ENCODE assay signal across 9 mouse cellular contexts in genomic region chr1:71651315-71651714, GRCm38 (mm10). TPM values are rescaled to one million over a fixed set of nuclear protein-coding genes. Genes with fewer than 3 reads are reported as not detected.
DNase-seq lines count a peak whose midpoint lies in the region; ATAC-seq lines count a peak whose summit lies in the region.
"Had no signal": no experiment of that assay in that cellular context is flagged by ENCODE, and none has a peak within 500 bp of the region (broad histone marks: within the 10 kb centered on the region; RNA-seq: fewer than 3 reads in every experiment).

No protein-coding gene starts in this region.

- peaks cover 6% of the 10 kb centered on the region; the same call in 1 of the 2 replicates for H3K36me3 ChIP-seq in heart, embryonic 15.5 days
- no peaks in the 10 kb centered on the region for H3K36me3 ChIP-seq in forebrain, embryonic 16.5 days (ENCODE audit: control insufficient read depth, insufficient read depth)
- no peaks in the 10 kb centered on the region; the same call in 1 of the 2 replicates for H3K36me3 ChIP-seq in liver, embryonic 15.5 days (replicated peaks)

- peak overlapping the region; percentile 23 for H3K27ac ChIP-seq in heart, embryonic 15.5 days
- no peak overlapping the region for H3K27ac ChIP-seq in forebrain, embryonic 16.5 days (ENCODE audit: low read length)
- 0 out of 2 replicates have a peak overlapping the region, but pooled peaks have one; percentile 14 for H3K27ac ChIP-seq in liver, embryonic 15.5 days (replicated peaks)

- H3K9ac ChIP-seq in heart, embryonic 15.5 days = peak overlapping the region; percentile 35; the same call in 1 of the 2 replicates
- H3K9ac ChIP-seq in forebrain, embryonic 16.5 days (replicated peaks; ENCODE audit: low read depth, low read length) = no peak overlapping the region
- H3K9ac ChIP-seq in liver, embryonic 15.5 days = no peak overlapping the region

- H3K4me3 ChIP-seq in heart, embryonic 15.5 days = peak overlapping the region; percentile 82
- peak overlapping the region; percentile 7; the same call in 1 of the 2 replicates for H3K4me3 ChIP-seq in forebrain, embryonic 16.5 days (replicated peaks; ENCODE audit: low read length)
- peak overlapping the region; percentile 62 for H3K4me3 ChIP-seq in liver, embryonic 15.5 days (replicated peaks)

- peak overlapping the region; percentile 84 for H3K4me2 ChIP-seq in heart, embryonic 15.5 days
- H3K4me2 ChIP-seq in forebrain, embryonic 16.5 days (ENCODE audit: low read length) = peak overlapping the region; percentile 25
- peak overlapping the region; percentile 40 for H3K4me2 ChIP-seq in liver, embryonic 15.5 days

- peaks cover 11% of the 10 kb centered on the region; the same call in 1 of the 2 replicates for H3K4me1 ChIP-seq in heart, embryonic 15.5 days (replicated peaks)
- H3K4me1 ChIP-seq in forebrain, embryonic 16.5 days (replicated peaks; ENCODE audit: control insufficient read depth, insufficient read depth, low read length) = peaks cover 12% of the 10 kb centered on the region
- peaks cover 7% of the 10 kb centered on the region for H3K4me1 ChIP-seq in liver, embryonic 15.5 days (replicated peaks)

- no peak for DNase-seq in heart, adult 9 months (ENCODE audit: low spot score in 2 of 2)
- peak; percentile 69 for DNase-seq in NIH3T3 (ENCODE audit: low read depth)
- DNase-seq in left cerebral cortex, adult 8-10 months (ENCODE audit: low spot score in 2 of 2) = no peak
- DNase-seq in kidney, adult 8-10 months = no peak
- no peak for DNase-seq in gastrocnemius, postnatal 25 days
- DNase-seq: kidney, postnatal 25 days had no signal

- no peaks in the 10 kb centered on the region for H3K27me3 ChIP-seq in heart, embryonic 15.5 days
- no peaks in the 10 kb centered on the region; the same call in 1 of the 2 replicates for H3K27me3 ChIP-seq in forebrain, embryonic 16.5 days (replicated peaks; ENCODE audit: control insufficient read depth, insufficient read depth, low read length)
- H3K27me3 ChIP-seq in liver, embryonic 15.5 days = peaks cover 42% of the 10 kb centered on the region

- no peak for ATAC-seq in heart, embryonic 15.5 days (replicated peaks; ENCODE audit: insufficient number of reproducible peaks, insufficient read depth, low FRiP score, low read depth)
- ATAC-seq in forebrain, embryonic 16.5 days = no peak
- no peak for ATAC-seq in liver, embryonic 15.5 days (ENCODE audit: insufficient read depth)

- H3K9me3 ChIP-seq in heart, embryonic 15.5 days (replicated peaks) = no peaks in the 10 kb centered on the region
- no peaks in the 10 kb centered on the region for H3K9me3 ChIP-seq in forebrain, embryonic 16.5 days (ENCODE audit: control insufficient read depth, low read length)
- no peaks in the 10 kb centered on the region for H3K9me3 ChIP-seq in liver, embryonic 15.5 days (replicated peaks)

- 40% methylated on average over 9 of the region's 9 CpGs for WGBS in heart, embryonic 15.5 days
- 50% methylated on average over 9 of the region's 9 CpGs for WGBS in forebrain, embryonic 16.5 days
- WGBS in liver, embryonic 15.5 days (ENCODE audit: insufficient replicate concordance) = 30% methylated on average over 9 of the region's 9 CpGs

RNA-seq across cellular contexts. Expression of gene Fn1, which starts 1.7 kb away (rescaled TPM):
- 158 and 219 TPM in 2 replicates for polyA plus RNA-seq in heart, embryonic 15.5 days (2015; fragmentation: Nextera tagmentation; extraction: Ambion mirVana)
- 39.4 and 47.5 TPM in 2 replicates for polyA plus RNA-seq in forebrain, embryonic 16.5 days (2015; fragmentation: Nextera tagmentation; extraction: Ambion mirVana)
- 125 and 154 TPM in 2 replicates for polyA plus RNA-seq in liver, embryonic 15.5 days (2015; fragmentation: Nextera tagmentation; extraction: Ambion mirVana)
- total RNA-seq in left cerebral cortex, adult 8-10 months (2022) = 10 to 100 TPM; 40.4 to 47.7 (median 47.3) TPM
- 100 to 1,000 TPM in 1 of 2 experiments, 10 to 100 TPM in 1; 78.3 to 114 TPM for total RNA-seq in gastrocnemius, postnatal 25 days (2021)

Comparison
In these comparisons a context has a peak if more than half of its experiments do, and no peak if none do; other contexts are left out.
1. H3K4me2 ChIP-seq: peak in every context shown above with its lines; median percentile 84 in heart, embryonic 15.5 days; 40 in liver, embryonic 15.5 days; 25 in forebrain, embryonic 16.5 days.
2. H3K4me3 ChIP-seq: peak in every context shown above with its lines; median percentile 82 in heart, embryonic 15.5 days; 62 in liver, embryonic 15.5 days; 7 in forebrain, embryonic 16.5 days.